Mouse (Mus musculus): ENCODE data around the gene Ust. TPM values are rescaled to one million over a fixed set of nuclear protein-coding genes. Genes with fewer than 3 reads are reported as not detected.
A peak's percentile ranks its signal among the peaks of the same experiment; 100 is the strongest.

Gene Ust
- total RNA-seq, 2 experiments from 2014 or later, result 1.1 to 1.6 TPM

GRCm38 (mm10) chr10:8444052-8444451 lies 74.6 kb downstream of the Ust start:
- intact Hi-C loops (cut with DNase I), result no loop called here

GRCm38 (mm10) chr10:8431857-8432256 lies 86.8 kb downstream of the Ust start:
- DNase-seq, result peak in 1 of 2 experiments; percentile 12
- intact Hi-C loops (cut with DNase I), result no loop called here

More at GRCm38 (mm10) chr10:8444052-8444451, 74.6 kb downstream of the Ust start:
- no peak for DNase-seq

- intact Hi-C loops (cut with DNase I), result no loop called here
- no peak for DNase-seq
These were observed 89.5 kb downstream of the Ust start for GRCm38 (mm10) chr10:8428787-8429778.

- DNase-seq, result no peak
- intact Hi-C loops (cut with DNase I), result no loop called here
These were observed 90.8 kb downstream of the Ust start for GRCm38 (mm10) chr10:8427671-8428364.

GRCm38 (mm10) chr10:8419496-8420009 lies 99.1 kb downstream of the Ust start:
- intact Hi-C loops (cut with DNase I), result no loop called here

GRCm38 (mm10) chr10:8415474-8415873 lies 103.2 kb downstream of the Ust start:
- no peak for DNase-seq
- intact Hi-C loops (cut with DNase I), result no loop called here

More at GRCm38 (mm10) chr10:8419496-8420009, 99.1 kb downstream of the Ust start:
- DNase-seq, result no peak

GRCm38 (mm10) chr10:8415036-8415435 lies 103.6 kb downstream of the Ust start:
- no peak for DNase-seq
- intact Hi-C loops (cut with DNase I), result no loop called here

GRCm38 (mm10) chr10:8405141-8405540 lies 113.5 kb downstream of the Ust start:
- DNase-seq, result no peak
- intact Hi-C loops (cut with DNase I), result no loop called here

GRCm38 (mm10) chr10:8392226-8392625 lies 126.4 kb downstream of the Ust start:
- intact Hi-C loops (cut with DNase I), result no loop called here
- no peak for DNase-seq

- intact Hi-C loops (cut with DNase I), result no loop called here
These were observed 127.3 kb downstream of the Ust start for GRCm38 (mm10) chr10:8391264-8391748.

GRCm38 (mm10) chr10:8388239-8388638 lies 130.4 kb downstream of the Ust start:
- DNase-seq, result no peak
- intact Hi-C loops (cut with DNase I), result no loop called here

More at GRCm38 (mm10) chr10:8391264-8391748, 127.3 kb downstream of the Ust start:
- DNase-seq, result peak; percentile 44 to 66

GRCm38 (mm10) chr10:8369894-8370500 lies 148.6 kb downstream of the Ust start:
- intact Hi-C loops (cut with DNase I), result no loop called here
- no peak for DNase-seq

- intact Hi-C loops (cut with DNase I), result no loop called here
- no peak for DNase-seq
These were observed 152.8 kb downstream of the Ust start for GRCm38 (mm10) chr10:8365816-8366215.

- DNase-seq, result no peak
- intact Hi-C loops (cut with DNase I), result no loop called here
These were observed 154.4 kb downstream of the Ust start for GRCm38 (mm10) chr10:8364182-8364581.

GRCm38 (mm10) chr10:8363281-8363680 lies 155.3 kb downstream of the Ust start:
- DNase-seq, result no peak
- intact Hi-C loops (cut with DNase I), result no loop called here

- no peak for DNase-seq
- intact Hi-C loops (cut with DNase I), result no loop called here
These were observed 160.2 kb downstream of the Ust start for GRCm38 (mm10) chr10:8358286-8359045.

- DNase-seq, result no peak
- intact Hi-C loops (cut with DNase I), result no loop called here
These were observed 165.1 kb downstream of the Ust start for GRCm38 (mm10) chr10:8353534-8353933.

- DNase-seq, result no peak
- intact Hi-C loops (cut with DNase I), result no loop called here
These were observed 168.0 kb downstream of the Ust start for GRCm38 (mm10) chr10:8350626-8351025.

GRCm38 (mm10) chr10:8347497-8347896 lies 171.1 kb downstream of the Ust start:
- intact Hi-C loops (cut with DNase I), result no loop called here
- no peak for DNase-seq

- intact Hi-C loops (cut with DNase I), result no loop called here
- no peak for DNase-seq
These were observed 176.1 kb downstream of the Ust start for GRCm38 (mm10) chr10:8342556-8342955.

All from gastrocnemius, postnatal 36 days (tissue).